Mouse (Mus musculus): ENCODE results near the gene Olfr9. TPM values are rescaled to one million over a fixed set of nuclear protein-coding genes. Genes with fewer than 3 reads are reported as not detected.
"Not testable (repeated sequence)": the region's sequence is repeated elsewhere in the genome, so short reads cannot be mapped to it uniquely, and the experiment has no call there.

Olfr9 gene
- polyA plus RNA-seq, 1 experiment from 2014 or later = not detected

DNA sequence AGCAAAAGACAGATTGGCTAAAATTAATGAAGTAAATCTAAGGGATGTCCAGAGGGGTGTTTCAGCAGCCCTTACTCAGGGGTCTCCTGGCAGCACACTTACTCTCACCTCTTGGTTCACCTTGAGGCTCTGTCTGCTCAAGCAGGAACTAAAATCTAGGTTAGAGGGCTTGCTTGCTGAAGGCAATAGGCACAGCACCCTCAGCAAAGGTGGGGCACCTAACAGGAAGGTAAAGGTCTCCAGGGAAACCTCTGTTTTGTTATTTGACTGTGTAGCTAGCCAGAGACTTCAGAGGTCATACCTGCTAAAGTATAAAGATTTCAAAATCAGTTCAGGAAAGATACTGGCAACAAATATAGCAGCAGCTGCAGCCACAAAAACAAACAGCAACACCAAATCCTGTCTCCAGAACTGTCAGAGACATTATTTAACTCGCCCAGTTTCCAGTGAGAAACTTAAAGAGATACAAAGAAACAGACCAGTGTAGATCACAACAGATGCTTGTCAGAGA lies 18.4 kb upstream of the Olfr9 start:
- no peaks in the 10 kb centered on the region for H3K36me3 ChIP-seq
- H3K4me2 ChIP-seq = no peak overlapping the region
- no peak overlapping the region for H3K4me3 ChIP-seq
- no peak overlapping the region for H3K27ac ChIP-seq
- H3K4me1 ChIP-seq = 0 out of 2 replicates have a peak, but pooled peaks cover 8% of the 10 kb centered on the region
- no peak for ATAC-seq (ENCODE audit: borderline replicate concordance, extremely low read depth, low FRiP score, low TSS enrichment)
- H3K9ac ChIP-seq = no peak overlapping the region
- H3K9me3 ChIP-seq = no peaks in the 10 kb centered on the region
- H3K27me3 ChIP-seq = no peaks in the 10 kb centered on the region
- 38% methylated on average over 1 of the region's 1 CpGs for WGBS

DNA sequence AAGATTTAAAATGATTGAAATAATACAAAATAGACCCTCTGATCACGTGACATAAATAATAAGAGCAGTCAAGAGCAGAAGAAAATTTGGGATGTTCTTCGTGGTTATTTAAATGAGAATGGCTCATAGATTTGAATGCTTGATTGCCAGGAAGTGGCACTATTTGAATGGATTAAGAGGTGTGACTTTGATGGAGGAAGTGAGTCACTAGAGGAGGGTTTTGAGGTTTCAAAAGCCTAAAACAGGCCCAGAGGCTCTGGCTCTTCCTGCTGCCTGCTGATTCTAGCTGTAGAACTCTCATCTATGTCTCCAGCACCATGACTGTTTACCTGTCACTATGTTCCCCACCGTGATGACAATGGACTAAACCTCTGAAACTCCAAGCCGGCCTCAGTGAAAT lies 16.4 kb upstream of the Olfr9 start:
- no peak for ATAC-seq (ENCODE audit: borderline replicate concordance, extremely low read depth, low FRiP score, low TSS enrichment)
- Histone ChIP-seq H3K36me3 (no peaks in the 10 kb centered on the region), H3K9ac (no peak overlapping the region), H3K27me3 (no peaks in the 10 kb centered on the region), H3K4me2 (no peak overlapping the region), H3K4me1 (0 out of 2 replicates have a peak, but pooled peaks cover 5% of the 10 kb centered on the region), H3K9me3 (no peaks in the 10 kb centered on the region), H3K27ac (no peak overlapping the region), H3K4me3 (no peak overlapping the region)
- 54% methylated on average over 4 of the region's 4 CpGs for WGBS

DNA sequence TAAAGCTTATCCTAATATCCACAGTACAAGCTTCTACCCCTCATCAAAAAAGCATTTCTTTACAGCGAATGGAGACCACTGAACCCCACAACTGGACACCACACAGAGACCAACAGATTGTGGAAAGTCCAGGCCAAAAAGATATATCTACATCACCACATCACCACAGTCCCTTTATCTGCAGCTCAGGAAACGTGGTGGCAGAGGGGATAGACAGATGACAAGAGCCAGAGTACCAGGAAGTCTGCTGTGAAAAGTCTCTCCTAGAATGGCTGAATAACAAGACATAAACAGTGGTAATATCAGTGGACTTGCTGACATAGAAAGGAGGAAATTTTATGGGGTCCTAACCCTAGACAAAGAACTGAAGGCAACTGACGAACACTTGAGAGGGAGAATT lies 12.8 kb upstream of the Olfr9 start:
- Histone ChIP-seq H3K9me3 (no peaks in the 10 kb centered on the region), H3K4me2 (no peak overlapping the region), H3K9ac (no peak overlapping the region), H3K36me3 (no peaks in the 10 kb centered on the region), H3K4me3 (no peak overlapping the region), H3K4me1 (0 out of 2 replicates have a peak, but pooled peaks cover 8% of the 10 kb centered on the region), H3K27ac (no peak overlapping the region), H3K27me3 (no peaks in the 10 kb centered on the region)
- WGBS = 50% methylated on average over 3 of the region's 3 CpGs
- no peak for ATAC-seq (ENCODE audit: borderline replicate concordance, extremely low read depth, low FRiP score, low TSS enrichment)

DNA sequence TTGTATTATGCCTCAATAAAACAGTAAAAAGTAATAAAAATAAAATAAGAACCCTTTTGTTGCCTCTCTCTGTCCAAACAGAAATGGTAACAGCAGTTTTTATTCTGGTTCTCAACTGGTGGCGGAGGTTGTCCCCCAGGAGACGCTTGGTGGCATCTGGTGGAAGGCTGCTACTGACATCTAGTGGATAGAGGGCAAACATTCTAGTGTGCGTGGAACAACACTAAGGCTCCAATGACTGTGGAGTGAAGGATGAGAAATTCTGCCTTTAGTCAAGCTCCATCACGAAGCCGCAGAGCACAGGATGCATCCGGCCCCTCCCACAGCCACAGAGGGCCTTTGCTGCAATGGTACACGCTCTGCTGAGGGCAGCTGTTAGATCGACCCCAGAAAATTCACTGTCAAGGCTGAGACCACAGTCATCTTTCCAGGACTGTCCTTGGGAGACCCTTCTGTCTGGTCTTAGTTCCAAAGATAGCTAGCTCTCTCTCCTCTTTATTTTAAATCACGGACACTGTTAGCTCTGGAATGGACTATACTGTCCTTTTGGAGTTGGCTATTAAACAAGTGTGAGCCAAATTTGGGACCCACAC lies 11.6 kb upstream of the Olfr9 start:
- Histone ChIP-seq H3K36me3 (no peaks in the 10 kb centered on the region), H3K27ac (no peak overlapping the region), H3K4me3 (no peak overlapping the region), H3K4me2 (no peak overlapping the region), H3K9me3 (no peaks in the 10 kb centered on the region), H3K27me3 (no peaks in the 10 kb centered on the region), H3K4me1 (0 out of 2 replicates have a peak, but pooled peaks cover 8% of the 10 kb centered on the region), H3K9ac (no peak overlapping the region)
- peak; percentile 49; the same call in 1 of the 2 replicates for ATAC-seq (ENCODE audit: borderline replicate concordance, extremely low read depth, low FRiP score, low TSS enrichment)
- WGBS = 16% methylated on average over 9 of the region's 9 CpGs

DNA sequence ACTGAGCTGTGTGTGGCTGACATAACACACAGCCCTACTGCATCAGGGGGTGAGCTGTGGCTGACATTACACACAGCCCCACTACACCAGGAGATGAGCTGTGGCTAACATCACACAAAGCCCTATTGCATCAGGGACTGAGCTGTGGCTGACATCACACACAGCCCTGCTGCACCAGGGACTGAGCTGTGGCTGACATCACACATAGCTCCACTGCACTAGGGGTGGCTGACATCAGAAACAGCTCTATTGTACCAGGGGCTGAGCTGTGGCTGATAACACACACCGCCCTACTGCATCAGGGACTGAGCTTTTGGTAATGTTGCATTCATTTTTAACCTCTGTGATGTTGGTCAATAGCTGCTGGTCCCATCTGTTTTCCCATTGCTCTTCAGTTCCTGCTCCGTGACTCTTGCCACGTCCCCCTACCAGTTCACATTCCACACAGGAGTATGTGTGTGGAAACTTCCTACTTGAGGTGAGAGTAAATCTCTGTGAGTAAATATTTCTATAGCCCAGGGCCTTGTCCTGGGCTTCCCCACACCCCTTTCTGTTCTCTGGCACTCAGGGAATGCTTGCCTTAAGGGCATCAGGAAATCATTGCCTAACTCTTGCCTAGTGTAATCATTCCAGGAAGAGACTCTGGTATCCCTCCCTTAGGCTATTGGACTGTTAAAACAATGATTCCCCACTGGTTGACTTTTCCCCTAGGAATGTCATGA lies 8.4 kb upstream of the Olfr9 start:
- no peak overlapping the region for H3K9ac ChIP-seq
- H3K9me3 ChIP-seq = no peaks in the 10 kb centered on the region
- H3K36me3 ChIP-seq = no peaks in the 10 kb centered on the region
- ATAC-seq (ENCODE audit: borderline replicate concordance, extremely low read depth, low FRiP score, low TSS enrichment) = peak; percentile 64
- 51% methylated on average over 3 of the region's 3 CpGs for WGBS
- no peaks in the 10 kb centered on the region for H3K27me3 ChIP-seq
- 0 out of 2 replicates have a peak, but pooled peaks cover 4% of the 10 kb centered on the region for H3K4me1 ChIP-seq
- H3K27ac ChIP-seq = peak overlapping the region; percentile 45
- no peak overlapping the region for H3K4me3 ChIP-seq
- H3K4me2 ChIP-seq = no peak overlapping the region

DNA sequence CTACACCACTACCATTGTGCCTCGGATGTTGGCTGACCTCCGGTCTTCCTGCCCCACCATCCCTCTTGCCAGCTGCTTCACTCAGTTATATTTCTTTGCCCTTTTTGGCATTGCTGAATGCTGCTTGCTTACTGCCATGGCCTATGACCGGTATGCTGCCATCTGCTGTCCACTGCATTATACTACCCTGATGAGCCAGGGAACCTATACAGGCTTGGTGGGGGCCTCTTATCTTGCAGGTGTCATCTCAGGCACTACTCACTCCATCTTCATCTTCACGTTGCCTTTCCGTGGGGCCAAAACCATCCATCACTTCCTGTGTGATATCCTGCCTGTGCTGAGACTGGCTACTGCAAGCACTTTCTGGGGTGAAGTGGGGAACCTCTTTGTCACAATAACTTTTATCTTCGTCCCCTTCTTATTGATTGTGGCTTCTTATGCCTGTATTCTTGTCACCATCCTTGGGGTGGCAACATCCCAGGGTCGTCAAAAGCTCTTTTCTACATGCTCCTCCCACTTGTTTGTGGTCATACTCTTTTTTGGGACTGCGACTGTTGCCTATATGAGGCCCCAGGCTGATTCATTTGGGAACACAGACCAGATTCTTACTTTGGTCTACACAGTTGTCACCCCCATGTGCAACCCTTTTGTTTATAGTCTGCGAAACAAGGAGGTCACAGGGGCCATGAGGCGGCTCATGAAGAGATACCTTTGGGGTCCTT lies 1.1 kb downstream of the Olfr9 start:
- H3K27me3 ChIP-seq; H3K4me2 ChIP-seq; H3K27ac ChIP-seq; H3K4me3 ChIP-seq; H3K9ac ChIP-seq; ATAC-seq (ENCODE audit: borderline replicate concordance, extremely low read depth, low FRiP score, low TSS enrichment); H3K4me1 ChIP-seq; H3K9me3 ChIP-seq; H3K36me3 ChIP-seq: not testable (repeated sequence)
- WGBS = 56% methylated on average over 7 of the region's 10 CpGs

DNA sequence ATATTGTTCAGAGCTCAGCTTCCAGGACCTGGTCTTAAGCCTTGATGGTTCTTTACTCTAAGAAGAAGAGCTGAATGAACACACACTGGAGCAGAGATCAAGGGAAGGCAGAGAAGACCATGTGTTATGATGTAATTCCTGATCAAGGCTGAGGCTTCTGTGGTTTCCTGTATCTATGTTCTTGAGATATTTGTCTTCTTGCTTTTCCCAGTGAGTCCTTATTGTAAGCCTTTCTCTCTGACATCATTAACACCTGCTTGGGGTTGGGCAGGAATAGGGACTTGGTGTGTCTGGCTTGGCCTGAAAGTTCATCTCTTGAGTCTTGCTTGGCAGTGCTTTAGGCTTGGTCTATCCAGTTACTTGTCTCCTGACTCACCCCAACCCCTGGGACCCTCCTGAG lies 1.8 kb downstream of the Olfr9 start:
- H3K4me2 ChIP-seq = no peak overlapping the region
- H3K4me1 ChIP-seq = no peaks in the 10 kb centered on the region
- no peak overlapping the region for H3K9ac ChIP-seq
- ATAC-seq (ENCODE audit: borderline replicate concordance, extremely low read depth, low FRiP score, low TSS enrichment) = no peak
- no peaks in the 10 kb centered on the region for H3K9me3 ChIP-seq
- no peaks in the 10 kb centered on the region for H3K27me3 ChIP-seq
- no peak overlapping the region for H3K27ac ChIP-seq
- H3K4me3 ChIP-seq = no peak overlapping the region
- H3K36me3 ChIP-seq = no peaks in the 10 kb centered on the region

DNA sequence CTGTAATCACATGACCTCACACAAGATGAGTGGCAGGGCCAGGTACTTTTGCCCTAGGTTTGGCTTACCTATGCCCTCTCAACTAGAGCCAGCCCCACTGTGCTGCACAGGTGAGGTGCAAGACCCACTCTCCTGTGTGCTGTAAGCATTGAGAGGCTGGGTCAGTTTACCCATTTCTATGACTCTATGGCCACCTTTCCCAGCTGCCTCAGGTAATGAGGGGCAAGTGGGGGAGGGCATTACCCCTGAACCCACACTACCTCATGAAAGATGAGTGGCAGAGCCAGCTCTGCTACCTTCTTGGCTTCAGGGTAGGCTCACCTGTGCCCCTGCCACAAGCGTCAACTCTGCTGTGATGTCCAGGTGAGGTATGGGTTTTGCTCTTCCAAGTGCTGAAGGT lies 6.6 kb downstream of the Olfr9 start:
- H3K9me3 ChIP-seq = no peaks in the 10 kb centered on the region
- no peak overlapping the region for H3K4me3 ChIP-seq
- no peaks in the 10 kb centered on the region for H3K36me3 ChIP-seq
- H3K4me2 ChIP-seq = no peak overlapping the region
- H3K27me3 ChIP-seq = no peaks in the 10 kb centered on the region
- no peak overlapping the region for H3K27ac ChIP-seq
- no peaks in the 10 kb centered on the region for H3K4me1 ChIP-seq
- WGBS = 85% methylated on average over 1 of the region's 1 CpGs
- ATAC-seq (ENCODE audit: borderline replicate concordance, extremely low read depth, low FRiP score, low TSS enrichment) = no peak
- H3K9ac ChIP-seq = no peak overlapping the region

DNA sequence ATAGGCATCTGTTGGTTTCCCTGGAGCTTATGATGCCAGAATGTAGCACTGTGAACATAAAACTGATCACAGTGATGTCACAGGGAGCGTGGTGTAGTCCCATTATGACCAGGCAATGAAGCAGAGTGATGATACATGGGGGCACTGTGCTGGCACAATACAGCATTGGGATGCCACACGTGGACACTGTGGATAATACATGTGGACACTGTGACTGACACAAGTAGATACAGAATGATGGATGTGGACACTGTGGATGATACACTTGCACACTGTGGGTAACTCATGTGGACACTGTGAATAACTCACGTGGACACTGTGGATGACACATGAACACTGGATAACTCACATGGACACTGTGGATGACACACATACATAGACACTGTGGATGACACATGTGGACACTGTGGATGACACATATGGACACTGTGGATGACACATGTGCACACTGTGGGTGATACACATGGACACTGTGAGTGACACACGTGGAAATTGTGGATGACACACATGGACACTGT lies 7.4 kb downstream of the Olfr9 start:
- WGBS = 63% methylated on average over 4 of the region's 4 CpGs
- Histone ChIP-seq H3K36me3 (no peaks in the 10 kb centered on the region), H3K4me3 (no peak overlapping the region), H3K27me3 (no peaks in the 10 kb centered on the region), H3K27ac (no peak overlapping the region), H3K4me2 (no peak overlapping the region), H3K4me1 (no peaks in the 10 kb centered on the region), H3K9ac (no peak overlapping the region), H3K9me3 (no peaks in the 10 kb centered on the region)
- ATAC-seq (ENCODE audit: borderline replicate concordance, extremely low read depth, low FRiP score, low TSS enrichment) = no peak

DNA sequence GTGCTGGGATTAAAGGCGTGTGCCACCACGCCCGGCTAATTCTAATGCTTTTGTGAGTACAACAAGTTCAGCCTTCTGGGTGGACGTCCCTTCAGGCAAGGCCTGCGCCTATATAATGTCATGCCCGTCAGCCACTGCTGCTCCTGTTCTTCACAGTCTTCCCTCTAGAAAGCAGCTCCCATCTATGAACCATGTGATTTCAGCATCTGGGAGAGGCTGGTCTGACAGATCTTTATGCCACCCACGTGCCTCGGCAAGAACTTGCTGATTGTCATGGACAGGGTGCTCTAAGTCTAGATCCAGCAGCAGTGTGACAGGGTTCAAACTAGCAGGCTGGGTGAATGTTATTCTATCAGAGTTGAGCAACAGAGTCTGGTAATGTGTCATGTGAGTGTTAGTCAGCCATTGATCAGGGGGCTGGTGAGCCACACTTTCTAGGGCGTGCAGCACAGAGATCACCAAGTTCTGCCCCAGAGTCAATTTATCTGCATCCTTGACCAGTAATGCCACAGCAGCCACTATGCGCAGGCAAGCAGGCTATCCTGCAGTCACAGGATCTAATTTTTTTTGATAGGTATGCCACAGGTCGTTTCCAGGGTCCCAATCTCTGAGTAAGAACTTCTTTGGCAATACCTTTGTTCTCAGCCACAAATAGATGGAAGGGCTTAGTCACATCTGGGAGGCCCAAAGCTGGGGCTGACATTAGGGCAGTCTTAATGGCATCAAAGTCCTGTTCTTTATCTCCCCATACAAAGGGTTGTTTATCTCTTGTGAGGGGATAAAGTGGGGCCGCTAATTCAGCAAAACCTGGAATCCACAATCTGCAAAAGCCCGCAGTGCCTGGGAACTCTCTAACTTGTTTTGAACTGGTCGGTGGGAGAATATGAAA lies 15.0 kb downstream of the Olfr9 start:
- Histone ChIP-seq H3K9me3 (no peaks in the 10 kb centered on the region), H3K27ac (no peak overlapping the region), H3K36me3 (no peaks in the 10 kb centered on the region), H3K4me3 (no peak overlapping the region), H3K9ac (no peak overlapping the region), H3K27me3 (no peaks in the 10 kb centered on the region), H3K4me1 (no peaks in the 10 kb centered on the region), H3K4me2 (no peak overlapping the region)
- ATAC-seq (ENCODE audit: borderline replicate concordance, extremely low read depth, low FRiP score, low TSS enrichment) = no peak
- WGBS = 69% methylated on average over 14 of the region's 14 CpGs

DNA sequence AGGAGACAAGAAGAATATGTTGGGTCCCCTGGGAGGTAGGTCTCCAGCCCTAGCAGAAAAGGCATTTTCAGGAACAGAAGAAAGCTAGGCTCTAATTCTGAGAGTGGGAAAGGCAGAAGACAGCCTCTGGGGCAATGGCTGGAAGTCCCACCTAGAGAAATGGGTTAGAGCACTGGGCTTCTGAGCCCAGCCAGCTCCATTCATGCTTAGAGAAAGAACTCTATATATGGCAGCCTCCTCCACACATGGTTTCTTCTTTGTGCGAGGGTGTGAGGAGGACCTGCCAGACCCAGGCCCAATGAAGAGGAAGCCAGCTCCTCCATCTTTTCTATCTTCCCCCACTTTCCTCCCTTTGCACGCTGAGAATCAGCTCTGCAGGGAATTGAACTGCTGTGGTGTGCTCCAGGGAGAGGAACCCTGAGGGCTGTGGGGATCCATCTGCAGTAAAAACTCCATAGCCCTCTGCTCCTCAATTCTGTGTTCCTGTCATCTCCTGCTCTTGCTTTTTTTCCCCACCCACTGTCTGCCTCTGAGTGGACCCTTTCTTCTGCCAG lies 21.1 kb downstream of the Olfr9 start, which contains the start of gene Olfr763:
Gene Olfr763, plus strand, starts transcription at position 504 of the 554 bp plus-strand sequence.
- no peak for ATAC-seq (ENCODE audit: borderline replicate concordance, extremely low read depth, low FRiP score, low TSS enrichment)
- Histone ChIP-seq H3K4me2 (no peak within 1 kb of the TSS), H3K4me1 (no peaks in the 10 kb centered on the region), H3K4me3 (no peak within 1 kb of the TSS), H3K36me3 (no peaks in the 10 kb centered on the region), H3K9ac (no peak within 1 kb of the TSS), H3K9me3 (no peaks in the 10 kb centered on the region), H3K27me3 (no peaks in the 10 kb centered on the region), H3K27ac (no peak within 1 kb of the TSS)
- 65% methylated on average over 2 of the region's 2 CpGs for WGBS
